Mouse (Mus musculus) megakaryocyte, adult 5-6 weeks (primary cell): ENCODE data around the gene A630095E13Rik. TPM values are rescaled to one million over a fixed set of nuclear protein-coding genes. Genes with fewer than 3 reads are reported as not detected.
"Not testable (repeated sequence)": the region's sequence is repeated elsewhere in the genome, so short reads cannot be mapped to it uniquely, and the experiment has no call there.

Experiments used
- ATAC-seq: 2 replicates; pipeline ENCODE4 v1.8.0; 2016; ENCODE audit warnings: mild to moderate bottlenecking, inconsistent platforms; ENCODE audit not compliant: poor library complexity, severe bottlenecking
- total RNA-seq, 2 experiments: library from RNA; stranded (forward) in 1 of 2; stranded (reverse) in 1 of 2; fragments of 153-499, 151-499 nt in 1 of 2; fragments of 221-1000, 200-1000 nt in 1 of 2; gene quantifications; 2 replicates each; pipeline versions ENCODE4 v1.2.3 to v1.2.4; 2015 to 2017

Gene A630095E13Rik
- total RNA-seq (2015) (not detected in 2 replicates), total RNA-seq (2017) (not detected in 2 replicates)

DNA sequence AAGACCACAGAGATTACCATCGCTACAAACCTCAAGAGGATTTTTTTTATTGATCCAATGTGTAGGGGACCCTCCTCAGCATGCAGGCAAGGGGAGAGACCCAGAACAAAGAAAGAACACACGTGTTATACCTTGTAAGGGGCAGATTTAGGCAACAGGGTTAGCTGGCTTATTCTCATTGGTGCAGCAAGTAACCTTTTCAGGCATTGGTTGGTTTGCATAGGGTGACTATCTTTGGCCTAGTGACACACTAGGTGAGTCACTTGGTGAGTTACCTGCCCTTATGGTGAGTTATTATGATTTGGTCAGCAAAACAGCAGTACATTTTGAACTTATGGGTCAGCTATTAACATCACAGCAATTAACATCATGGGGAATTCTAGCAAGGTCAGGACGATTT lies at the start of gene A630095E13Rik:
A630095E13Rik (minus strand) TSS at position 101 of the 400 bp plus-strand sequence.
- not testable (repeated sequence) for ATAC-seq

DNA sequence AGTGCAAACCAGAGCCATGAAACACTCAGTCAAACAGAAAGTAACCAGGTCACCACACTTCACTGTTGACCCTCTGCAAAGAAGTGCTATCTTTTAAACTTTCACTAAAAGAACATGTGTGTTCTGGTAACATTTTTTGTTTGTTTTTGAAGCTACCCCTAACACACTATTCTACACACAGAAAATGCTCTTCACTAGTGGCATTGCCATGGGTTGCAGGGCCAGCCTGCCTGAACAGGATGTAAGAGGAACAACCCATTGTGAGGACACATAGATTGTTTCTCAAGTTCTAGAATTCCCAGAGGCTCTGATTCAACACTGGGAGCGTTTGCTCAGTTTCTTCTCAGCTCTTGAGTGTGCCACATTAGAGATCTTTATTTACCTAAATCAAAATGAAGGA lies 49.7 kb upstream of the A630095E13Rik start, which contains the start of gene Acrv1:
Acrv1 (plus strand) TSS at position 301 of the 400 bp plus-strand sequence.
- no peak for ATAC-seq

GRCm38 (mm10) chr9:36687329-36687728 lies 44.2 kb upstream of the A630095E13Rik start:
- no peak for ATAC-seq

- ATAC-seq: no peak
Measured at GRCm38 (mm10) chr9:36681424-36681823, 38.2 kb upstream of the A630095E13Rik start.

Other genes with a start within 250 kb of the A630095E13Rik start
- gene Gm7257, start 211.5 kb downstream of the A630095E13Rik start, total RNA-seq (2015): not detected in 2 replicates
- gene Gm7257, start 211.5 kb downstream of the A630095E13Rik start, total RNA-seq (2017): not detected in 2 replicates
- not detected in 2 replicates for gene Gm9513, start 167.7 kb downstream of the A630095E13Rik start, total RNA-seq (2015)
- not detected in 2 replicates for gene Gm9513, start 167.7 kb downstream of the A630095E13Rik start, total RNA-seq (2017)
- not detected in 2 replicates for gene Gm5615, start 101.4 kb downstream of the A630095E13Rik start, total RNA-seq (2015)
- gene Gm5615, start 101.4 kb downstream of the A630095E13Rik start, total RNA-seq (2017): not detected in 2 replicates
- gene Gm17689, start 60.7 kb downstream of the A630095E13Rik start, total RNA-seq (2015): not detected in 2 replicates
- gene Gm17689, start 60.7 kb downstream of the A630095E13Rik start, total RNA-seq (2017): not detected in 2 replicates
- not detected in 2 replicates for gene Acrv1, start 49.8 kb upstream of the A630095E13Rik start, total RNA-seq (2015)
- not detected in 2 replicates for gene Acrv1, start 49.8 kb upstream of the A630095E13Rik start, total RNA-seq (2017)
- gene Chek1, start 83.7 kb upstream of the A630095E13Rik start, total RNA-seq (2015): 13.1 and 21.0 TPM in 2 replicates
- gene Chek1, start 83.7 kb upstream of the A630095E13Rik start, total RNA-seq (2017): 19.7 and 33.2 TPM in 2 replicates
- 203 and 208 TPM in 2 replicates for gene Stt3a, start 124.3 kb upstream of the A630095E13Rik start, total RNA-seq (2015)
- 453 and 508 TPM in 2 replicates for gene Stt3a, start 124.3 kb upstream of the A630095E13Rik start, total RNA-seq (2017)
- gene Ei24, start 154.0 kb upstream of the A630095E13Rik start, total RNA-seq (2015): 35.4 and 37.6 TPM in 2 replicates
- 31.8 and 32.5 TPM in 2 replicates for gene Ei24, start 154.0 kb upstream of the A630095E13Rik start, total RNA-seq (2017)
- gene Fez1, start 178.5 kb upstream of the A630095E13Rik start, total RNA-seq (2015): 0.52 TPM in 1 of 2 replicates, not detected in the other
- 0.18 TPM in 1 of 2 replicates, not detected in the other for gene Fez1, start 178.5 kb upstream of the A630095E13Rik start, total RNA-seq (2017)